Mouse (Mus musculus) adipocyte (in vitro differentiated cells): Measurements from ENCODE around the gene Ttyh3.

Experiments
- DNase-seq: peaks from one replicate; pipeline ENCODE4 v3.0.0-alpha.2; 2016; ENCODE audit warnings: low spot score

The Ttyh3 gene

GRCm38 (mm10) chr5:140575381-140575866 is 73.4 kb downstream of the Ttyh3 start:
- DNase-seq, result no peak

GRCm38 (mm10) chr5:140572611-140573010 is 76.2 kb downstream of the Ttyh3 start:
- DNase-seq, result peak; percentile 86

- peak; percentile 98 for DNase-seq
These were observed 77.2 kb downstream of the Ttyh3 start for GRCm38 (mm10) chr5:140571673-140572072.

- DNase-seq, result no peak
These were observed 77.6 kb downstream of the Ttyh3 start for GRCm38 (mm10) chr5:140571201-140571600.
